Mouse (Mus musculus): Measurements from ENCODE around the gene Akt3.

GRCm38 (mm10) chr1:177008777-177009176, 249.2 kb downstream of the Akt3 start:
- TF ChIP-seq EP300 (IDR thresholded peaks at IDR 0.05; ENCODE audit: low read depth) (no peak), CTCF (IDR thresholded peaks at IDR 0.05; ENCODE audit: low read depth) (no peak)
